Mouse (Mus musculus) gastrocnemius, postnatal 36 days (tissue): ENCODE data around the gene Cdc42se1. TPM values are rescaled to one million over a fixed set of nuclear protein-coding genes. Genes with fewer than 3 reads are reported as not detected.

Source experiments
- DNase-seq, 2 experiments: peaks; one replicate each; pipeline ENCODE4 v3.0.0; 2022
- intact Hi-C: fragments of 180-260 bp; cut with DNase I; formaldehyde crosslinking; loops from one replicate; pipeline ENCODE4 v1.15.1; 2025
- total RNA-seq, 2 experiments: library from RNA; stranded (reverse); gene quantifications; 2 replicates each; pipeline ENCODE4 v1.2.3; 2021

Gene Cdc42se1
- total RNA-seq, 2 experiments from 2014 or later, result 14.2 to 18.4 TPM

- no peak for DNase-seq
- intact Hi-C loops, result loop anchor here (5.0 kb wide), 1 partner anchor 37 kb away; no protein-coding TSS in a partner anchor
Measured at GRCm38 (mm10) chr3:95280747-95281146, 52.2 kb downstream of the Cdc42se1 start.

- DNase-seq, result peak; percentile 94 to 98
- intact Hi-C loops, result loop anchor here (5.0 kb wide), 1 partner anchor 36 kb away; no protein-coding TSS in a partner anchor
Measured at GRCm38 (mm10) chr3:95281216-95282126, 52.9 kb downstream of the Cdc42se1 start, which contains the start of the genes Mindy1 and Prune1. TSS of gene Mindy1 (plus strand) at chr3:95281345. TSS of gene Prune1 (minus strand) at chr3:95282076.

DNA sequence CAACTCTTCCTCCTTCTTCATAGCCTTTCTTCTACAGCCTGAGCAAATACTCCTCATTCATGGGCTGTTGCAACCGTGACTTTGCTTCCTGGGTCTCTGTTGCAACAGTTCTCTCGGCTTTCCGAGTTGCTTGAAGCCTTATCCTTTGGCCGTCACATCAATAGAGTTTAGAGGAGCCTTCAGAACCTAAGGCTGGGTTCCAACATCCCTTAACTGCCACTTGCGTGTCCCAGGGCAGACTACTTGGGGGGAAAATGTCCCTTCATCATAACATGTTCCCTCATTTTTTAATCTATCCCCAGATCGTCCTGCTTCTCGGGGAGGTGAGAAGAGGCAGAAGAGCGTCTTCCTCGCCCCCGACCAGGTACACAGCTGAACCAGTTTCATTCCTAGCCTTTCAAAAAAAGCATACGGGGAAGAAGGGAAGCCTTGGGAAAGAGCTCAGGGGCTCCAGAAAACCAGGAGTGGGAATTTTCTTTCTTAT, 53.9 kb downstream of the Cdc42se1 start:
- intact Hi-C loops, result loop anchor here (5.0 kb wide), 1 partner anchor 35 kb away; no protein-coding TSS in a partner anchor
- no peak for DNase-seq

- peak; percentile 80 to 82 for DNase-seq
- intact Hi-C loops, result loop anchor here (5.0 kb wide), 1 partner anchor 34 kb away; no protein-coding TSS in a partner anchor
Measured at GRCm38 (mm10) chr3:95282865-95283588, 54.5 kb downstream of the Cdc42se1 start.

- intact Hi-C loops, result loop anchor here (5.0 kb wide), 1 partner anchor 34 kb away; no protein-coding TSS in a partner anchor
- no peak for DNase-seq
Measured at GRCm38 (mm10) chr3:95283589-95283941, 55.0 kb downstream of the Cdc42se1 start.

GRCm38 (mm10) chr3:95284062-95284461, 55.5 kb downstream of the Cdc42se1 start:
- intact Hi-C loops, result loop anchor here (5.0 kb wide), 1 partner anchor 33 kb away; no protein-coding TSS in a partner anchor
- DNase-seq, result no peak

- DNase-seq, result no peak
- intact Hi-C loops, result loop anchor here (5.0 kb wide), 1 partner anchor 33 kb away; no protein-coding TSS in a partner anchor
Measured at GRCm38 (mm10) chr3:95284501-95285281, 56.2 kb downstream of the Cdc42se1 start.

- intact Hi-C loops, result no loop called here
- no peak for DNase-seq
Measured at GRCm38 (mm10) chr3:95285390-95285789, 56.9 kb downstream of the Cdc42se1 start.

Other genes with a start within 250 kb of the Cdc42se1 start
- 10 to 100 TPM in 1 of 2 experiments, 1 to 10 TPM in 1; 9.5 to 11.7 TPM for gene Zfp687, start 213.3 kb upstream of the Cdc42se1 start, total RNA-seq
- gene Psmd4, start 186.1 kb upstream of the Cdc42se1 start, total RNA-seq, result 100 to 1,000 TPM; 178 to 188 TPM
- 10 to 100 TPM; 20.2 to 24.8 TPM for gene Pip5k1a, start 121.8 kb upstream of the Cdc42se1 start, total RNA-seq
- 10 to 100 TPM; 39.4 to 47.9 TPM for gene Vps72, start 117.7 kb upstream of the Cdc42se1 start, total RNA-seq
- gene Tmod4, start 104.3 kb upstream of the Cdc42se1 start, total RNA-seq, result 100 to 1,000 TPM; 623 to 679 TPM
- 10 to 100 TPM; 21.7 to 27.3 TPM for gene Scnm1, start 94.7 kb upstream of the Cdc42se1 start, total RNA-seq
- 1 to 10 TPM; 6.4 to 8.2 TPM for gene Lysmd1, start 94.6 kb upstream of the Cdc42se1 start, total RNA-seq
- under 1 TPM; 0.38 to 0.69 TPM for gene Tnfaip8l2, start 86.4 kb upstream of the Cdc42se1 start, total RNA-seq
- gene Sema6c, start 68.3 kb upstream of the Cdc42se1 start, total RNA-seq, result 10 to 100 TPM; 96.3 to 98.2 TPM
- gene Gabpb2, start 10.8 kb upstream of the Cdc42se1 start, total RNA-seq, result 1 to 10 TPM; 6.6 to 8.0 TPM
- 10 to 100 TPM; 48.5 to 63.2 TPM for gene Mllt11, start 3.4 kb downstream of the Cdc42se1 start, total RNA-seq
- not detected for gene Gm128, start 12.9 kb downstream of the Cdc42se1 start, total RNA-seq
- not detected for gene Bnipl, start 22.5 kb downstream of the Cdc42se1 start, total RNA-seq
- gene Mindy1, start 52.6 kb downstream of the Cdc42se1 start, total RNA-seq, result 10 to 100 TPM; 21.3 to 23.8 TPM
- 10 to 100 TPM; 39.4 to 45.5 TPM for gene Prune1, start 53.3 kb downstream of the Cdc42se1 start, total RNA-seq
- gene Anxa9, start 78.4 kb downstream of the Cdc42se1 start, total RNA-seq, result under 1 TPM in 1 of 2 experiments, not detected in 1; 0.64 TPM
- 10 to 100 TPM; 15.9 to 23.3 TPM for gene Cers2, start 86.1 kb downstream of the Cdc42se1 start, total RNA-seq
- gene Setdb1, start 128.5 kb downstream of the Cdc42se1 start, total RNA-seq, result 10 to 100 TPM in 1 of 2 experiments, 1 to 10 TPM in 1; 9.5 to 10.5 TPM
- gene 4930558C23Rik, start 174.1 kb downstream of the Cdc42se1 start, total RNA-seq, result not detected
- gene Arnt, start 205.7 kb downstream of the Cdc42se1 start, total RNA-seq, result 10 to 100 TPM; 34.0 to 44.8 TPM